Mouse (Mus musculus) stomach, embryonic 16.5 days (tissue): ENCODE measurements at regions not wholly inside any gene's neighbourhood (a gene's known extent, or its start where the extent isn't known, plus 50 kb on each side); places are given as distances from the start of the nearest gene placed in this dataset.

Source experiments
- ATAC-seq: fragments of 200-750 bp; cut with Nextera tagmentation; 2 replicates; pipeline ENCODE4 v1.8.0; 2017; ENCODE audit warnings: moderate number of reproducible peaks, moderate TSS enrichment; ENCODE audit not compliant: insufficient read depth, low FRiP score
- H3K27ac ChIP-seq: fragments of 300-500 bp; sonication (generic); 2 replicates; pipeline ENCODE4 v1.5.1; 2014; ENCODE audit warnings: low read length
- H3K27me3 ChIP-seq: fragments of 300-500 bp; sonication (generic); 2 replicates; pipeline ENCODE4 v1.6.1; 2014; ENCODE audit warnings: low read length, control low read depth, mixed read lengths; ENCODE audit not compliant: control insufficient read depth, insufficient read depth
- H3K36me3 ChIP-seq: fragments of 300-500 bp; sonication (generic); 2 replicates; pipeline ENCODE4 v1.6.1; 2014; ENCODE audit warnings: low read length; ENCODE audit not compliant: control insufficient read depth, insufficient read depth
- H3K4me1 ChIP-seq: fragments of 300-500 bp; sonication (generic); 2 replicates; pipeline ENCODE4 v1.6.1; 2014; ENCODE audit warnings: low read length, control low read depth, mixed read lengths; ENCODE audit not compliant: control insufficient read depth, insufficient read depth
- H3K4me2 ChIP-seq: fragments of 300-500 bp; sonication (generic); 2 replicates; pipeline ENCODE4 v1.6.1; 2014; ENCODE audit warnings: low read depth, low read length, mixed read lengths
- H3K4me3 ChIP-seq: fragments of 300-500 bp; sonication (generic); replicated peaks from 2 replicates; pipeline ENCODE4 v1.5.1; 2014; ENCODE audit warnings: mild to moderate bottlenecking, low read length
- H3K9ac ChIP-seq: fragments of 300-500 bp; sonication (generic); 2 replicates; pipeline ENCODE4 v1.6.1; 2014; ENCODE audit warnings: low read length
- H3K9me3 ChIP-seq: fragments of 300-500 bp; sonication (generic); replicated peaks from 2 replicates; pipeline ENCODE4 v1.6.1; 2016; ENCODE audit warnings: low read length, control low read depth; ENCODE audit not compliant: control insufficient read depth
- WGBS: fragments of 180-500 bp; shearing (Covaris S2); extraction: QIAGEN DNeasy Blood & Tissue Kit; methylation state at CpG from one replicate; pipeline ENCODE4 v1.1.7; 2014; 5-methylcytosine and 5-hydroxymethylcytosine counted together

DNA sequence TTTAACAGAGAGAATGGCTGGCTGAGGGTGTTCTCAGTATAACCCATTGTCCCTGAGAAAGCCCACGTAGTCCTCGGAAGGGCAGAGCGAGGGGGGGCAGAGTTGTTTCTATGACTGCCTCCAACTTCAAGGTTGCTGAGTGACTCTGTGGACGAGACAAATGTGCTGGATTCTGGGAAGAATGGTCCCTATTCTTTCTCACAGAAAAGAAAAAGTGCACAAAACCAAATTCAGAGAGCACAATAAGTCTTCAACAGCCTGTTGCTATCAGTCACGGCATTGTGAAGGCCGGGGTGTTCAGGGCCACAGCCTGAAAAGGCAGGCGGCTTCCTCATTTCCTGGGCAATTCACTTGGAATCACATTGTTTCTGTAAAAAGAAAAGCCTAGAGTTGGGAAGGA, 165.6 kb upstream of the 3110018I06Rik start:
- Histone ChIP-seq H3K27ac (no peak overlapping the region), H3K4me1 (no peaks in the 10 kb centered on the region), H3K27me3 (0 out of 2 replicates have a peak, but pooled peaks cover 3% of the 10 kb centered on the region), H3K4me3 (no peak overlapping the region), H3K9me3 (0 out of 2 replicates have a peak, but pooled peaks cover 2% of the 10 kb centered on the region), H3K36me3 (no peaks in the 10 kb centered on the region), H3K4me2 (no peak overlapping the region), H3K9ac (no peak overlapping the region)
- ATAC-seq: no peak
- WGBS: 61% methylated on average over 7 of the region's 7 CpGs

DNA sequence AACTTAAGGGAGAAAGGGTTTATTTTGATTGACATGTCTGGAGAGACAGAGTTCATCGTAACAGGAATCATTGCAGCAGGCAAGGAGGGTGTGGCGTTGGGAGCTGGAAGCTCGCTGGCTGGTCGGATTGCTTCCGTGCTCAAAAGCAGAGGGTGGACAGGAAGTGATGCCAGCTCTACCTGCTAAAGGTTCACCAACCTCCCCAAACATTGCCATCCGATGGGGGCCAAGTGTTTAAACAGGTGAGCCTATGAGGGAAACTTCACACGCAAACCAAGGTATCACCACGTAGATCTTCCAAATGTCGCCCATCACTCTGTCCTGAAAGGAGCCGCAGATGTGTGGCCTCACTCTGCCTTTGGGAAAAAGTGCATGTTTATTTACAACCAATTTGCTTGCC, 162.3 kb upstream of the 3110018I06Rik start:
- no peak overlapping the region for H3K27ac ChIP-seq
- 0 out of 2 replicates have a peak, but pooled peaks cover 3% of the 10 kb centered on the region for H3K27me3 ChIP-seq
- no peaks in the 10 kb centered on the region for H3K36me3 ChIP-seq
- no peak for ATAC-seq
- 94% methylated on average over 10 of the region's 10 CpGs for WGBS
- H3K4me2 ChIP-seq: no peak overlapping the region
- no peak overlapping the region for H3K9ac ChIP-seq
- no peak overlapping the region for H3K4me3 ChIP-seq
- 0 out of 2 replicates have a peak, but pooled peaks cover 2% of the 10 kb centered on the region for H3K9me3 ChIP-seq
- no peaks in the 10 kb centered on the region for H3K4me1 ChIP-seq

DNA sequence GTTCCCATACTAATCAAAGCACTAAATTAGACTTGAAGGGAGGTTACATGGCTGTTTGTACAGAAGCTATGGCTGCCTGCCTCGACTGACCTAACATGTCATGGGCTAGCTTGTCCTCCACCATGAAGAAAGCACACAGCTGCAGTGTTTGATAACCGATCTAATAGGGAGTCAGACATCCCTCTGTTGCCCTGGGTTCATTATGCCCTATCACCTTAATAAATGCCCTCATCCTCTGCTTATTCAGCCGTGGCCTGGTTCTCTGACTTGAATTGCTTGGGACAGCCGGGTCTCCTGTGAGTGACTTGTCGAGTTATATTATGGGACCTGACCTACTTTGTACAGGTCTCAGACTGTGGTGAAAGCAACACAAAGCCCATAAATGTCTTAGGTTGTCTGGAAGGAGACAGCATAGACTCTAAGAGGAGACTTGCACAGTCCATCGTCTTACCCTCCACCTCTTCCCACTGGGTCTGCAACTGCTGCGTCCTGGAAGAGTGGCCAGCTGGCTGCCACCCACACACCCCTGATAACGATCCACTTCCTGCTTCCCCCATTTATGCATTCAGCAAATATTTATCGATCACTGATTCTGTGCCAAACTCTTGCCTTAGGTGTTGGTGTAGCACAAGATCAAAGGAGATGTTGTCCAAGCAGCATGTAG, 161.2 kb upstream of the 3110018I06Rik start:
- 71% methylated on average over 9 of the region's 9 CpGs for WGBS
- H3K4me2 ChIP-seq: no peak overlapping the region
- 0 out of 2 replicates have a peak, but pooled peaks cover 3% of the 10 kb centered on the region for H3K27me3 ChIP-seq
- no peak for ATAC-seq
- H3K27ac ChIP-seq: no peak overlapping the region
- no peaks in the 10 kb centered on the region for H3K4me1 ChIP-seq
- 0 out of 2 replicates have a peak, but pooled peaks cover 2% of the 10 kb centered on the region for H3K9me3 ChIP-seq
- H3K36me3 ChIP-seq: no peaks in the 10 kb centered on the region
- no peak overlapping the region for H3K9ac ChIP-seq
- H3K4me3 ChIP-seq: no peak overlapping the region

GRCm38 (mm10) chr12:107328986-107329385, 159.4 kb upstream of the 3110018I06Rik start:
- no peak for ATAC-seq
- no peak overlapping the region for H3K9ac ChIP-seq
- H3K27me3 ChIP-seq: 0 out of 2 replicates have a peak, but pooled peaks cover 3% of the 10 kb centered on the region
- H3K4me2 ChIP-seq: no peak overlapping the region
- 0 out of 2 replicates have a peak, but pooled peaks cover 2% of the 10 kb centered on the region for H3K9me3 ChIP-seq
- WGBS: 15% methylated on average over 9 of the region's 9 CpGs
- H3K4me1 ChIP-seq: no peaks in the 10 kb centered on the region
- no peak overlapping the region for H3K27ac ChIP-seq
- no peaks in the 10 kb centered on the region for H3K36me3 ChIP-seq
- no peak overlapping the region for H3K4me3 ChIP-seq

DNA sequence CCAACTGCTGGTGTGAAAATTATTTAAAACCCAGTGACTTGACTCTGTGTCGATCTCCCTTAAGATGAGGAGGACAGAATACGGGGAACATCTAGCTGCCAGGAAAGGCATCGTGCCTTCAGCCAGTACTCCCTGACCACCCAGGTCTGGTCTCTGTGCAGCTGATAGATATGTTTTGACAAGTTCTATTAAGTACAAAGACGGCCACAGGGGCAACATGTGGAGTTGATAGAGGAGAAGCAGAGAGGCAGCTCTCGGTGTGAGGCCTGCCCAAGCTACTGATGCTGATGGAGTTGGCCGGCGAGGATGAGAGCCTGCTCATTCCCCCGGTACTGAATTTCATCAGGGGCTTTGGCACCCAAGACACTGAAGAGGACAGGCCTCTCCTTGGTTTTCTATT, 154.1 kb upstream of the 3110018I06Rik start:
- Histone ChIP-seq H3K9ac (no peak overlapping the region), H3K4me1 (no peaks in the 10 kb centered on the region), H3K27me3 (no peaks in the 10 kb centered on the region), H3K27ac (no peak overlapping the region), H3K9me3 (no peaks in the 10 kb centered on the region), H3K36me3 (no peaks in the 10 kb centered on the region), H3K4me2 (no peak overlapping the region), H3K4me3 (no peak overlapping the region)
- ATAC-seq: no peak
- WGBS: 79% methylated on average over 8 of the region's 8 CpGs

DNA sequence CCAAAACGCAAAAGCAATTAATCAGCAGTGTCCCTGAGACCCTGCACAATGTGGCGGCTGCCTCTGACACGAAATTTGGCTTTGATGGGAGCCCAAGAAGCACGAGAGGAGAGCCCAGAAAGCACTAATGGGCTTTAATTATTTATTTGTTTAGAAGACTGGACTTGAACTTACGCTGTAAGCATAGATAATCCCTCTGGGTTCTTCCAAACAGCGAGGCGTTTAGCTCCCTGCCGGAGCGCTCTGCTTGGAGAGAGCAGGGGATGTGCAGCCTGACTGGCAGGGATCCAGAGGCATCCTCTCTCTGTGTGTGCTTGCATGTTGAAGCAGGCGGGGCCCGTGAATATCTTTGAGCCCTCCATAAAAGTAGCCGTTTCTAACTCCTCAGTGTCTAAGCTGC, 153.3 kb upstream of the 3110018I06Rik start:
- Histone ChIP-seq H3K27ac (no peak overlapping the region), H3K4me3 (no peak overlapping the region), H3K4me1 (no peaks in the 10 kb centered on the region), H3K27me3 (no peaks in the 10 kb centered on the region), H3K36me3 (no peaks in the 10 kb centered on the region), H3K4me2 (no peak overlapping the region), H3K9me3 (no peaks in the 10 kb centered on the region), H3K9ac (no peak overlapping the region)
- ATAC-seq: no peak
- WGBS: 48% methylated on average over 12 of the region's 12 CpGs

DNA sequence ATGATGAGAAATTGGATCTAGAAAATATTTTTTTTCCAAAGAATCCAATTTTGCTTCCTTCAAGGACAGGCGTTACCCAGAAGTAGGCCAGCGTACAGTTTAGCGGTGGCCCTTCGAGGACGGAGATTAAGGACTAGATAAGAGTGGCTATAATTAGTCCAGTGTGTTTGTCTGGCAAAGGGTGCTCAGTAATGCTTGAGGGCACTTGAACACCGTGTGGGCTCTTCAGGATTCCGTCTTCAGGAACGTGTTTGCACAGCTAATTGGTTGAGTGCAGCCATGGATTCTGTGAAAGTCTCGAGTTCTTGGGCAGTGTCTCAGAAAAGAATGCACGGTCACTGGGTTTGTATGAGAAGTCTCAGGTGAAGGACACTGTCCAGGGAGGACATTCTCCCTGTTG, 149.7 kb upstream of the 3110018I06Rik start:
- no peak overlapping the region for H3K27ac ChIP-seq
- no peak overlapping the region for H3K4me2 ChIP-seq
- no peak overlapping the region for H3K9ac ChIP-seq
- no peaks in the 10 kb centered on the region for H3K4me1 ChIP-seq
- H3K4me3 ChIP-seq: no peak overlapping the region
- H3K9me3 ChIP-seq: no peaks in the 10 kb centered on the region
- no peaks in the 10 kb centered on the region for H3K27me3 ChIP-seq
- no peak for ATAC-seq
- H3K36me3 ChIP-seq: no peaks in the 10 kb centered on the region
- WGBS: 75% methylated on average over 10 of the region's 10 CpGs

GRCm38 (mm10) chr12:107356211-107356610, 132.2 kb upstream of the 3110018I06Rik start:
- Histone ChIP-seq H3K4me2 (no peak overlapping the region), H3K4me3 (no peak overlapping the region), H3K4me1 (no peaks in the 10 kb centered on the region), H3K27me3 (no peaks in the 10 kb centered on the region), H3K9me3 (no peaks in the 10 kb centered on the region), H3K27ac (no peak overlapping the region), H3K36me3 (no peaks in the 10 kb centered on the region), H3K9ac (no peak overlapping the region)
- 71% methylated on average over 6 of the region's 6 CpGs for WGBS
- no peak for ATAC-seq

GRCm38 (mm10) chr12:107356974-107357373, 131.5 kb upstream of the 3110018I06Rik start:
- Histone ChIP-seq H3K9me3 (no peaks in the 10 kb centered on the region), H3K36me3 (no peaks in the 10 kb centered on the region), H3K4me2 (no peak overlapping the region), H3K27me3 (no peaks in the 10 kb centered on the region), H3K4me3 (no peak overlapping the region), H3K4me1 (no peaks in the 10 kb centered on the region), H3K9ac (no peak overlapping the region), H3K27ac (no peak overlapping the region)
- 86% methylated on average over 7 of the region's 7 CpGs for WGBS
- ATAC-seq: no peak
